Mouse (Mus musculus) left cerebral cortex, postnatal 14 days (tissue): ENCODE data around the gene Bicral. TPM values are rescaled to one million over a fixed set of nuclear protein-coding genes. Genes with fewer than 3 reads are reported as not detected.
"Not testable (repeated sequence)": the region's sequence is repeated elsewhere in the genome, so short reads cannot be mapped to it uniquely, and the experiment has no call there.

ENCODE experiments used
- DNase-seq, 2 experiments: peaks; one replicate each; pipeline ENCODE4 v3.0.0; 2021 to 2022; ENCODE audit warnings: low spot score in 2 of 2, mixed read lengths in 1 of 2
- intact Hi-C: fragments of 180-260 bp; cut with DNase I; formaldehyde crosslinking; loops from one replicate; pipeline ENCODE4 v1.15.1; 2025
- total RNA-seq, 2 experiments: library from RNA; stranded (reverse); gene quantifications; 2 replicates each; pipeline ENCODE4 v1.2.3; 2021

Bicral gene
- total RNA-seq, 2 experiments from 2014 or later, result 39.9 to 42.7 TPM

- intact Hi-C loops, result no loop called here
These were observed 11.1 kb downstream of the Bicral start for GRCm38 (mm10) chr17:46847206-46847605.

GRCm38 (mm10) chr17:46846573-46846972 lies 11.7 kb downstream of the Bicral start:
- intact Hi-C loops, DNase-seq: not testable (repeated sequence)

More at GRCm38 (mm10) chr17:46847206-46847605, 11.1 kb downstream of the Bicral start:
- no peak for DNase-seq

DNA sequence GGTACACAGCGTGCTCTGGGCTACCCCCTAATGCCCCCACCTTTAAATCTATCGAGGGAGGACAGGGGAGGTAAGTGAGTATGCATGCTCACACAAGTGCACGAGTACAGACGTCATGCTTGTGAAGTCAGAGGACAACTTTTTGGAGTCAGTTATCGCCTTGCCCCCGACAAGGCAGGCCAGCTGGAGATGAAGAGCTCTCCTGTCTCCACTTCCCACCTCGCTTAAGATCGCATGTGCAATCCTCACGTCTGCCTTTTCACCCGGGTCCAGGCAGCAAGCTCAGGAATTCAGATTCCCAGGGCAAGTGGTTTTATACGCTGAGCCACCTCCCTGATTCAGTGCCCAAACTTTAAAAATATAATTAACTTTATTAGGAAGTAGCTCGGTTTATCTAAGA lies 13.0 kb downstream of the Bicral start:
- intact Hi-C loops, result no loop called here
- DNase-seq, result no peak

- intact Hi-C loops, result no loop called here
- DNase-seq, result no peak
These were observed 13.5 kb downstream of the Bicral start for GRCm38 (mm10) chr17:46844811-46845210.

GRCm38 (mm10) chr17:46843716-46844115 lies 14.6 kb downstream of the Bicral start:
- DNase-seq, result no peak
- intact Hi-C loops, result no loop called here

DNA sequence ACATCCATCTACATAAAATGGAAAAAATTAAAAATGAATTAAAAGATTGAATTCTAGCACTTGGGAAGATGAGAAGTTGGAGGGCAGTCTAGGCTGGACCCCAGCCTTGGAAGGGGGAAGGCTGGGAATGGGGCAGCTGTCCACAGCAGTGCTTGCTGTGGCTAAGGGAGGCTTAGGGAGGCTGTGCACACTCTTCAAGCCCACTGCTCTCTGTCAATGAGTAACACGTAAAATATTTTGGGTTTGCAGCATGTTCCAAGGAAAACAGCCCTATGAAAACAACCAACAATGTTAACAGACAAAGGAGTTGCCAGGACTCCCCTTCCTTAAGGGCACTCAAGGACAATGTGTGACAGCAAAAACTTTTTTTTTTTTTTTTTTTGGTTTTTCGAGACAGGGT lies 15.3 kb downstream of the Bicral start:
- intact Hi-C loops, result no loop called here
- DNase-seq, result no peak

DNA sequence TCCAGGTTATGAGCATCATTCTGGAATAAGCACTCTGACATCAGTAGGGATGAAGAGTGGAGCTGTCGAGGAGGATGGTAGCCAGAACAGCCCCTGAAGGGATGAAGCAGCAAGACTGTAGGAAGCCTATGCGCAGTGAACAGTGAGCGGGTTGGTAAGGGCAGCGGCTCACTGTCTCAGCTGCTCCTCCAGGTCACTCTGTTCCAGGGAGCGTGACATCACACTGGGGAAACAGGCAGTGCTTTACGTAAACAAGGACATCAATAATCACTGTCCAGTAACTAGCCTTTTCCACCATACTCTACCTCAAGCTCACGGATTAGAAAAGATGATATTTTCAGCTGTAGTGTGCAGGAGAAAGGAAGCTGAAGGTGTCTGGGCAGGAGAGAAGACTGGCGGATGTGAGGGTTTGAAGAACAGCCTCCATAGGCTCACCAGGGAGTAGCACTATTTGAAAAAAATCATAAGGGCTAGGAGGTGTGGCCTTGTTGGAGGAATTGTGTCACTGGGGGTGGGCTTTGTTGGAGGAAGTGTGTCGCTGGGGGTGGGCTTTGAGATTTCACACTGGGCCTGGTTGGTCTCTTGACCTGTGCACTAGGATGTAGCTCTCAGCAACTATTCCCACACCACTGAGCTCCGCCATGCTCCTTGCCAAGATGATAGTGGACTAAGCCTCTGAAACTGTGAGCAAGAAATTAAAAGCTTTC lies 17.8 kb downstream of the Bicral start:
- no peak for DNase-seq
- intact Hi-C loops, result no loop called here

GRCm38 (mm10) chr17:46838396-46838920 lies 19.8 kb downstream of the Bicral start:
- intact Hi-C loops, result no loop called here
- DNase-seq, result no peak

DNA sequence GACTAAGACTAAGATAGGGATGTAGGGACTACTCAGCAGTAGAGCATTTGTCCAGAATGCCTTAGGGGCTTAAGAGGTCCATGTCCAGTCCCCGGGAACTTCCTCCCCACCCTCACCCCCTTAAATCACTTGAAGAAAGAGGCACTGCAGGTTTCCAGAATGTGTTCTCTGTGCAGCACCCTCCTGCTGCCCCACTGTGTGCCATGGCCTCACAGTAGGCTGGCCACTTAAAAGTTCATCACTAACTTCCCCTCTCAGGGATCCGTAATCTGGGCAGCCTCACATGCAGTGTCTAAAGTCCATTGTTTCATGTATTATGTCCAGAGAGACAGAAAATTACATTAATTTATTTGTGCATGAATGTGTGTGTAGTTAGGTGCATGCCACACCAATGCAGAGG lies 20.4 kb downstream of the Bicral start:
- no peak for DNase-seq
- intact Hi-C loops, result no loop called here

- intact Hi-C loops, result no loop called here
These were observed 23.1 kb downstream of the Bicral start for GRCm38 (mm10) chr17:46835093-46835715.

DNA sequence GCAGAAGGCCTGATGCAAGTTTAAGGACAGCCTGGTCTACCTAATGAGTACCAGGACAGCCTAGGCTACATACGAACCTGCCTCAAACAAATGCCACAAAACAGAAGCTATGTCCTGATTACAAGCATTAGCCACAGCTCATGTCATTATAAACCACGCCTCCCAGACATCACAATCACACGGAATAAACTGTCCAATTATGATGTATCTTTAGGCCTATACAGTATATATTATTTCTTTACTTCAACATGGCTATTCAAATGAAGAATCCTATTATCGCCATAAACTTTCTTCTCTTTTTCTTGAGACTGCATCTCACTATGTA lies 25.3 kb downstream of the Bicral start:
- intact Hi-C loops, result no loop called here
- DNase-seq, result no peak

More at GRCm38 (mm10) chr17:46835093-46835715, 23.1 kb downstream of the Bicral start:
- DNase-seq, result no peak

GRCm38 (mm10) chr17:46832101-46832980 lies 25.9 kb downstream of the Bicral start:
- intact Hi-C loops, result no loop called here
- no peak for DNase-seq

DNA sequence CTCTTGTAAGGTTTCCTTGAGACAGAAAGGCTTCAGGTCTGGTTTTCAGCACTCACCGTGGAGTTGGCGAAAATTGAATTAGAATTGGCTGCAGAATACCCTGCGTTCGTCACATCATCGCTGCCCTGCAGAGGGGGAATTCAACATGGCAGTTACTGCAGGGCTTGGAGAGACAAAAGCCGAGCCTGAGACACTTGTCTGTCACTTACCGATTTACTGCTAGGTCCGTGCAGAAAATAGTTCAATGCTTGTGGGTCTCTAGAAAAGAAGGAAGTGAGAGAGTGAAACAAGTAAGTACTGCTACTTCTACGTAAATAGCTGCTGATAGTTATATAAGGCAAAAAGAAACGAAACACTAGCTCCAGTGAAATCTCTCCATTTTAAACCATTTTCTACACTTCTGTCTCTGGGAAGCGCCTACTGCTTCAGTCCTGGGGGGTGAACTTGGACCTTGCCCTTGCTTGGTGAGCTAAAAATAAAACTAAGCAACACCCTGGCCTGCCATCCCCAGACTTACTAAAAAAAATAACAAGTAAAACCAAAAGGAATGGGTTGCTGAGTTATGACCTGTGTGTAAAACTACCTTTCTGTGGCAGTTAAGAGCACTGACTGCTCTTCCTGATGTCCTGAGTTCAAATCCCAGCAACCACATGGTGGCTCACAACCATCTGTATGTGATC lies 28.3 kb downstream of the Bicral start:
- intact Hi-C loops, result no loop called here
- DNase-seq, result no peak

DNA sequence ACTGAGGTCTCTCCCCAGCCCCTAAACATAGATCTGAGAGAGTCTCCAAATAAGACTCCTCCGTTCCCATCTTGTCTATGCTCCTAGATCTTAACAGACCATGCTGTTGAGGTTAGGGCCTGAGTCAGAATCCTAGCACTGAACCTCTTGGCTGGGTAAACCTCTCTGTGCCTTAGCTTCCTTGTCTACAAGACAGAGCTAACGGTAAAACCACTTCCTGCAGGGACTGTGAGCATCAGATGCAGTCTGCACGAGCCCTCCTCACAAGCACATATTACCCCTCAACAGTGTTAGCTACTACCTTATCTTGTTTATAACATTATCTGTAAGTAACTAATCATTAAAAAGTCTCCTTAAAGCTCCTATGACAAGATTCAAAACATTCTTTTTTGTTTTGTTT lies 29.3 kb downstream of the Bicral start:
- intact Hi-C loops, result no loop called here
- no peak for DNase-seq

GRCm38 (mm10) chr17:46823091-46823490 lies 35.2 kb downstream of the Bicral start:
- intact Hi-C loops, result no loop called here
- no peak for DNase-seq

- intact Hi-C loops, result no loop called here
- no peak for DNase-seq
These were observed 37.7 kb downstream of the Bicral start for GRCm38 (mm10) chr17:46820628-46821027.

GRCm38 (mm10) chr17:46817734-46818158 lies 40.5 kb downstream of the Bicral start:
- intact Hi-C loops, result no loop called here
- no peak for DNase-seq

- no peak for DNase-seq
- intact Hi-C loops, result no loop called here
These were observed 42.0 kb downstream of the Bicral start for GRCm38 (mm10) chr17:46816306-46816705.

GRCm38 (mm10) chr17:46814497-46814896 lies 43.8 kb downstream of the Bicral start:
- intact Hi-C loops, result no loop called here
- DNase-seq, result no peak

- no peak for DNase-seq
- intact Hi-C loops, result no loop called here
These were observed 44.6 kb downstream of the Bicral start for GRCm38 (mm10) chr17:46813637-46814036.
